Mouse (Mus musculus): ENCODE data around the gene Ndufa12. TPM values are rescaled to one million over a fixed set of nuclear protein-coding genes. Genes with fewer than 3 reads are reported as not detected.

Ndufa12 gene
- 60.6 TPM for total RNA-seq (2023)

DNA sequence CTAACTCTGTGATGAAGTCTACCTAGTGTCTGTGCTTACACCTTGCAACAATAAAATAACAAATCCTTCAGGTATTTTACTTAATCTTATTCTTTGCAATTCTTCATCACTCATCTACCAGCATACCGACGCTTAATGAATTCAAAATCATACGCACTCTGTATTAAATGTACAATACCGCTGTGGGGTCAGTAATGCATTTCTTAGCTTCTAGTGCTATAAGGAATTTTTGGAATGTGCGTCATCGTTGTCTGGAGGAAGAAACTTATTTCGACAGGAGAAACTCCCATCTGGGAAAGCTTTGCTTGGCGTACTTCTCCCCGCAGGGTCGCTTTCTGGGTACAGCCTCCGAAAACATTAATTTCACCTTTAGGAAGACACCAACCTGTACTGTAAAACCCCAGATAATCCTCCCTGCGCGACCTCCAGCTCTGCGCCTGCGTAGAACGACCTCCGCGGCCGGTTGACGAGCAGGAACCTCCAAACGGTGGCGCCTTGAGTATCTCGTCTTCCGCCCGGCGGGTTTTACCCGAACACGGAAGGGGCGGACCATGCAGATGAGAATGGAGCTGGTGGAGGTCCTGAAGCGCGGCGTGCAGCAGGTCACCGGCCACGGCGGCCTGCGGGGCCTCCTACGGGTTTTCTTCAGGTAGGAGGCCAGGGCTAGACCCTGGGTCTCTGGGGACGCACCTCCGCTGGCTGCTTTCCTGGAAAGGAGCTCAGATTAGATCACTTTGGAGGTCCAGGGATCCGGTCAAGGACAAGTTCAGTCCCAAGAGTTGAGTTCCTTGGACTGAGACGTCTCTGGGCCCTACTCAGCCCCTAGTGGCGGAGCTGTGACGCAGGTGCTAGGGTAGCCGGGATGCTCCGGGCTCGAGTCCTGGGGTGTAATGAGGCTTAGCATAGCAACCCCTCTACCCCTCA lies at the start of gene Ndufa12:
Gene Ndufa12, plus strand, starts transcription at position 239 of the 924 bp plus-strand sequence.

Other genes starting within 250 kb of the Ndufa12 start
- gene Vezt, start 162.9 kb upstream of the Ndufa12 start, total RNA-seq (2023), result 20.7 TPM
- 5.1 TPM for gene Fgd6, start 162.7 kb upstream of the Ndufa12 start, total RNA-seq (2023)
- 10.4 TPM for gene Nr2c1, start 50.7 kb upstream of the Ndufa12 start, total RNA-seq (2023)
- not detected for gene Gm4792, start 100.0 kb downstream of the Ndufa12 start, total RNA-seq (2023)
- gene Tmcc3, start 113.2 kb downstream of the Ndufa12 start, total RNA-seq (2023), result 3.2 TPM